Mouse (Mus musculus): ENCODE data around the gene Thrb.
"Not testable (repeated sequence)": the region's sequence is repeated elsewhere in the genome, so short reads cannot be mapped to it uniquely, and the experiment has no call there.

Thrb gene

GRCm38 (mm10) chr14:17875946-17876345 lies 215.9 kb downstream of the Thrb start:
- DNase-seq (ENCODE audit: low spot score) = no peak

- DNase-seq (ENCODE audit: low spot score) = no peak
Observed at GRCm38 (mm10) chr14:17879446-17879845, 219.4 kb downstream of the Thrb start.

GRCm38 (mm10) chr14:17884884-17885283 lies 224.8 kb downstream of the Thrb start:
- DNase-seq (ENCODE audit: low spot score) = no peak

DNA sequence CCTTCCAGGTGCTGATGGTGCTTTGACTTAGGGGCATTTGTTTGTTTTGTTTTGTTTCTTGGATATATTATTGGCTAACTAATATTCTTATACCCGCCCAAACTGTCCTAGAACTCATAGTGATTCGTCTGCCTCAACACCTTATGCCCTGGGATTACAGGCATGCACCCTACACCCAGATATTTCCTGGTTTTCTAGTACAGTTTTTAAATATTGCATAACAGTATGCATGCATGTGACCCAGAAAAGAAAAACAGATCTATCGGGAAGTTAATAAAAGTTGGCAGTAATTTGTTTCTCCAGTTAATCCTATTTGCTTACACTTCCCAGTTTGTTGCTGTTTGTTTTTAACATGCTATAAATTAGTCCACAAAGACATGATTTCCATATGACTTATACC lies 225.3 kb downstream of the Thrb start:
- DNase-seq (ENCODE audit: low spot score) = no peak

DNA sequence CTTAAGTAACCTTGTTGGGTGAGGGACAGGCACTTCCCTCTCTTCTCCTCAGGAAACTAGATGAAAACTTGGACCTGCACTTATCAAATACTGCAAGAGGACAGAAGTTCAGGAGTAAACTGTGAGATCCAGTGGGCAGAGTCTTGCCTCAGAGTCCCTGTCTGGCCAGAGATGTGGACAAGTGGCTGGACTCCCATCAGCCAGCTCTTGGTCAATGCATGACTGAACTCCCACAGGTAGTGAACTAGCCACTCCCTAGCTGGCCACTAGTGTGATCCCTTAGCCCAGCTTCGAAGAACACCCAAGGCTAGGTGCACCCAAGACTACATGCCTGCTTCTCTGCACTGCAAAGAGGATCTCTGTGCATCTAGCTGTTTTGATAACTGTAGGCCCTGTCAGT lies 234.7 kb downstream of the Thrb start:
- DNase-seq (ENCODE audit: low spot score) = no peak

- no peak for DNase-seq (ENCODE audit: low spot score)
Observed at GRCm38 (mm10) chr14:17899733-17900413, 239.8 kb downstream of the Thrb start.

- no peak for DNase-seq (ENCODE audit: low spot score)
Observed at GRCm38 (mm10) chr14:17900414-17900795, 240.3 kb downstream of the Thrb start.

GRCm38 (mm10) chr14:17902426-17902825 lies 242.4 kb downstream of the Thrb start:
- DNase-seq (ENCODE audit: low spot score) = no peak

- no peak for DNase-seq (ENCODE audit: low spot score)
Observed at GRCm38 (mm10) chr14:17903121-17903520, 243.1 kb downstream of the Thrb start.

DNA sequence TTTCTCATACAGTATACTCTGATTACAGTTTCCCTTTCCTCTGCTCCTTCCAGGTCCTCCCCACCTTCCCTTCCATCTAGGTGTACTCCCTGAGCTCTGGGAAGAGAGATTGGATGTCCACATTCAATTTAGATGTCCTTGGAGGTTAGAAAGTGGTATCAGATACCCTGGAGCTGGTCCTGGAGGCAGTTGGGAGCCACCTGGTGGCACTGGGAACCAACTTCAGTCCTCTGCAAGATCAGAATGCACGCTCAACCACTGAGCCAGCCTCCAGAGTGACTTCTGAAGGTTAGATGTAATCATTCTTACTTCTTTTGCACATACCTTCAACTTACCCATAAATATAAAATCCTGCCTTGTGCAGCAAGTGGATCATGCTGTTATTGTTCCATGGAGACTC lies 244.5 kb downstream of the Thrb start:
- DNase-seq (ENCODE audit: low spot score) = peak; percentile 26

DNA sequence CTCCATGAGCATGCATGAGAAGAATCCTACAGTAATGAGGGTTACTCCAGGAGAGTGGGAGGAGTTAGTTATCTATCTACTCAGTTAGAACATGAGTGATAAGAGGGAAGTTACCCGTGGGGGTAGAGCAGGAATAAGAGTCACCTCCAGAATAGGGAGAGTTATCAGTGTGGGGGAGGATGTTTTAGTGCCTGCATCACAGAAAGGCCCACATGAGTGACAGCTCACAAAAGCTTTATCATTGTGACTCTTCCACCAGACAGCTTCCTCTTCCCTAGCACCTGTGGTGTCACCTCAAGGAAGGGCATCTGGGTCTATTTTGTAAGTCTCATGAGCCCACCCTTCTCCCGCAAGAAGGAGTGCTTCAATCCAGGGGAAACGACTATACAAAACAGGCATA lies 245.6 kb downstream of the Thrb start:
- no peak for DNase-seq (ENCODE audit: low spot score)

DNA sequence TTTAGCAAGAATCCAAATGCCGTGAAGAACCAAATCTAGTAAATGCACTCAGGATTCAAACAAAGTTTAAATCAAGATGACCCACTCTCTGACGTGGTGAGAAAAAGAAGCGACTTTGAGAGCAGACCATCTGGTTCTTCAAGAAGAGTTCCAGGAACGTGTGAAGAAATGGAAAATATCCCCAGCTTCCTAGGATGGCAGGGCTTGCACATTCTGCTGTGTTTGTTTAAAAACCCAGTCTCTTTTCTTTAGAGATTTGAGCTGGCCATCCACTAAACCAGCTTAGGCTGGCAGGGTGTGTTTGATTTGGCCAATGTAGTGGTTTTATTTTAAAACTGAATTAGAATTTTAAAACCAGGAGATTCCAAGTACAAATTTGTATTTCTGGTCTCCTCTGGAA lies 246.9 kb downstream of the Thrb start:
- DNase-seq (ENCODE audit: low spot score) = no peak

DNA sequence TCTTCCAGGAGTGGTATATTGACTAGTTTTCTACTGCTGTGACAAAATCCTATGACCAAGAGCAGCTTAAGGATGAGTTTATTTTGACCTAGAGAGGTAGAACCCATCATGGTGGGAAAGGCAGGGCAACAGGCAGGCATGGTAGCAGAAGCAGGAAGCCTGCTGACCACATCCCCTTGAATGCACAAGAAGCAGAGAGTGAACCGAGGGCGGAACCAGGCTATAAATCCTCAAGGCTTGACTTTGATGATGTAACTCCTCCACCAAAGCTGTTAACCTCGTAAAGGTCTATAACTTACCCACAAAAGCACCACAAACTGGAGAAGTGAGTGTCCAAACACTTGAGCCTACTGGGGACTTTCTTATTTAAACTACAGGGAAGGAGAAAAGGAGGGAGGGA lies 251.1 kb downstream of the Thrb start:
- no peak for DNase-seq (ENCODE audit: low spot score)

DNA sequence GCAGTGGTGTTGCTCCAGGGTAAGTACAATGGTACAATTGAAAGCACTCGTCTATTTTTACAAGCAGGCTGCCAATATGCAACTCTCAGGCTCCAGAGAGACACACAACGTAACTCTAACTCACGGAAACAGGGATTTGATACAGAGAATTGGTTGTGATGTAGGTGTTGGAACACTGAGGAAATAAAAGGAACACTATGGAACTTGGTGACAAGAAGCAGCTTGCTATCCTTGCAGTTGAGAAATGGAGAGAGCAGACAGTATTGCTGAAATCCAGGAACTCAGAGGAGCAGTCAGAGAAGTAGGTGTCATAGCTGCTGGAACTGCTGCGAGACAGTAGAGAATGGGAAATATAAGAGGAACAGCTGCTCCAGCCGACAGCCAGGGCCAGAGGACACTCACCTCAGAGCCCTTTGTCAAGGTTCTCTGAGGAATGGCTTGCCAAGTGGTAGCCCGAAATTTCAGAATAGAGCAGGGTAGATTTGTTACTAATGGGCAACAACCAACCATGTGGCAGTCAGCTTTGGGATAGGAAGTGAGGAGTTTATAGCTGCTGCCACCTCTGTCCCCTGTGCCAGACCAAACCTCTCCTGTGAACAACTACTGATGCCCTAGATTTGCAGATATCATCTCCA lies 252.6 kb downstream of the Thrb start:
- no peak for DNase-seq (ENCODE audit: low spot score)

GRCm38 (mm10) chr14:17915556-17915955 lies 255.5 kb downstream of the Thrb start:
- no peak for DNase-seq (ENCODE audit: low spot score)

DNA sequence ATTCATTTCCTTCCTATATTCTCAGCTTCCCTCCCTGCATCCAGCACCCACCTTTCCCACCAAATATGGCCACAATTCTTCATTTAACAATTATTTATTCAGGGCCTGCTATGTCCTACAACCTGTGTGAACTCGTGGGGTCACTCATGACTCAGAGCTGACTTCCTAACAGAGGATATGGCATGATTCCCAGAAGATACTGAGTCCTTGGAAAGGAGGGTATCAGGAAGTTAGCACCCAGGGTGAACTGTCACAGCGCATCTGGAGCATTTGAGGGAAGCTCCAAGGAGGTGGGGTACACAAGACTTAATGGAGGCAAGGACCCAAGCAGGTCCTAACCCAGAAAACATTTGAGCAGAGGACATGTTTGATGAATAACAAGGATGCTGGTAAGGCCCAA lies 256.6 kb downstream of the Thrb start:
- DNase-seq (ENCODE audit: low spot score) = no peak

DNA sequence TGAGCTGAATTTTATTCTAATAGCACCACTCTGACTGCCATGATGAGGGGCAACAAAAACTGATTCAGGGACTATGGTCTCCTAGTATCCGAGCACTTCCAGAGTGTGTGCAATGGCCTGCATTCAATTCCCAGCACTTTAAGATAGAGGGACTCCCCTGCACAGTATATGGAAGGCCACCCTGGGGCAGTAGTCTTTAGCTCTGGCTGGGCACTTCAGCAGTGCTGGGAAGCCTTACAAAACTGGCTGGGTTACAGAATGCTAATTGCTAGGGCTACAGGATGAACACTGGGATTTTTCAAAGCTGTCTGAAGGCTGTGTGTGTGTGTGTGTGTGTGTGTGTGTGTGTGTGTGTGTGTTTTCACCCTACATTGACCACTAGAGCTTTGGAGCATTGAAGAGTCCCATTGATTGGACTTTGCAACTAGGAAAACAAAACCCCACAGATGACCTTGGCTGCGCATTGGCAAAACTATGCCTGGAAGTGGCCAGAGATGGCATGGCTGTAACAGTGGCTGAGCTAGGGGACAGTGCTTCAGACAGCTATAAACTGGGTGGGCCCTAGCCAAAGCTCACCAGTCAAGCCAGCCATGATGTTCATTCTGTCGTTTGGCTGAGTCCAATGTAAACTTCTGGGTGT lies 257.2 kb downstream of the Thrb start:
- no peak for DNase-seq (ENCODE audit: low spot score)

DNA sequence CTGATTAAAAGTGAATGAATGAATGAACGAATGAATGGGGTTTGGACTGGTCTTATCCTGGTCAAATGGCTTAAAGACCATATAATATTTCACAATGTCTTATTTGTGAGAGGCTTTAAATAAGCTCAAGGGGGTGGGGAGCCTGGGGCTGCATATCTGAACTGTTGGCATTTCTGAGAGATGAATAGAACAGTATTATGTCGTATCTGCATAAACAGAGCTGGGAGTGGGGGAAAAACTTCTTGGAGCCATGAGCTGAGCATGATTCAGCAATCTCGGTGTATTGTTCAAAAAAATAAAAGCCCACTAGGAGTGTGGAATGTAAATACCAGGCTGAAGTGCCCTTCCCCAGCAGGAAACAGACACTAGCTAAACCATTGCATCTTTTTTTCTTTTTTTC lies 257.8 kb downstream of the Thrb start:
- peak; percentile 22 for DNase-seq (ENCODE audit: low spot score)

DNA sequence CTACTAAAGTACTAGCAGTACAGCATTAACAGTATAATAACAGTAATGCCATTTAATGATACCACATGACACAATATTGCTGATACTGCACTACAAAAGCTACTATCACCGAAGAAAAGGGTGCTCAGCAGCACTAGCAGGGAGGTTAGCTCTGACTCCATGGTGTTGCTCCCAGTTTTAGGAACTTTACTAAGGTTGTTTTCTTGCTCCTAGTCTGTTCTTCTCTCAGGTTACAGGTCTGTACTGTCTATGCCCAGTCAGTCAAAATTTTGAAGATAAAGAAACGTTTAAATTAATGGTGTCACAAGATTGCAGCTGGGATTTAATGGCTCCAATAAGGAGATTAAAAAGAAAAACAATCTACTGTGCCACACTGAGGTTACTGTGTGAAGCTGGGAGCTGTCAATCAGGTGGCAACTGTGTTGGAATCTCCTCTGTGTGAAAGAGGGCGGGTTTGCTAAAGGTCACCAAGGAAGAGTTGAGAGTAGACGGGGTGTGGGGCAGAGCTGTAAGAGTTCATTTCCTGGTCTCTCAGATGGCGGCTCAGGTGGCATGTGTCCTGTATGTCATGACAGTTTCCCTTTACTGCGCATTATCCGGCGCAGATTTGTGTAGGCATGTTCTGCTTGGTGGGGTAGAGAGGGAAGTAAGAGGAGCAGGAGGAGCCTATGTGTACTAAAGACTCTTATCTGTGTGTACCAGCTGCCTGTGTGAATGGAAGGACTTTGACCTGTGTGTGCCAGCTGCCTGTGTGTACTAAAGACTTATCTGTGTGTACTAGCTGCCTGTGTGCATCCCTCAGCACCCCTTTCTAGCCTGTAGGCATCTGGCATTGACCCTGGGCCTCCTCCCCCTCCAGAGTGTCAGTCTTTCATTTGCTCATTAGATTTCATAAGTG lies 263.0 kb downstream of the Thrb start:
- no peak for DNase-seq (ENCODE audit: low spot score)

GRCm38 (mm10) chr14:17927469-17927868 lies 267.4 kb downstream of the Thrb start:
- DNase-seq (ENCODE audit: low spot score) = peak; percentile 24

- no peak for DNase-seq (ENCODE audit: low spot score)
Observed at GRCm38 (mm10) chr14:17929585-17929984, 269.5 kb downstream of the Thrb start.

GRCm38 (mm10) chr14:17933475-17933874 lies 273.4 kb downstream of the Thrb start:
- no peak for DNase-seq (ENCODE audit: low spot score)

- DNase-seq (ENCODE audit: low spot score) = not testable (repeated sequence)
Observed at GRCm38 (mm10) chr14:17934779-17935178, 274.7 kb downstream of the Thrb start.
